Mouse (Mus musculus): Measurements from ENCODE around the gene Adgrg5. TPM values are rescaled to one million over a fixed set of nuclear protein-coding genes. Genes with fewer than 3 reads are reported as not detected.

Adgrg5 gene
- polyA plus RNA-seq, 1 experiment from 2014 or later, result 5.5 TPM

DNA sequence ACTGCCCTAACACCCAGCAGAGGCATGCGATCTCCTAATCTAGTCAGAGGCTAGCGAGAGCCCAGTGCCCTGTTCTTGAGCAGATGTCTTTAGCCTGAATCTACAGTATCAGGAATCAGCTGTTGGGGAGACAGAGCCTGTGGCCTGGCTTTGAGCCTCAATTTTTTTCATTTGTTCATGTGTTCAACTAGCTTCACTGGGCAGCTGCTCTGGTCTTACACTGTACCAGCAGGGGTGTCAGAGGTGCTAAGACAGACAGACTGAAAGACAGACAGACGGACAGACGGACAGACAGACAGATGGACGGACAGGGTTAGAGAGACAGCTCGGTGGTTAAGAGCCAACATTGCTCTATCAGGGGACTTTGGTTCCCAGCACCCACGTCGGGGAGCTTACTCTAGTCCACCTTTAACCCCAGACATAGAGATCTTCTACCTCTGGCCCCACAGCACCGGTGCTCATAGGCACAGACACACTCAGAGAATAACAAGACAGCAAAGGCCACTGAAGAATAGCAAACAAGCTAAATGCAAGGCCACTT lies 68.0 kb downstream of the Adgrg5 start:
- no peak for DNase-seq (ENCODE audit: low spot score)

DNA sequence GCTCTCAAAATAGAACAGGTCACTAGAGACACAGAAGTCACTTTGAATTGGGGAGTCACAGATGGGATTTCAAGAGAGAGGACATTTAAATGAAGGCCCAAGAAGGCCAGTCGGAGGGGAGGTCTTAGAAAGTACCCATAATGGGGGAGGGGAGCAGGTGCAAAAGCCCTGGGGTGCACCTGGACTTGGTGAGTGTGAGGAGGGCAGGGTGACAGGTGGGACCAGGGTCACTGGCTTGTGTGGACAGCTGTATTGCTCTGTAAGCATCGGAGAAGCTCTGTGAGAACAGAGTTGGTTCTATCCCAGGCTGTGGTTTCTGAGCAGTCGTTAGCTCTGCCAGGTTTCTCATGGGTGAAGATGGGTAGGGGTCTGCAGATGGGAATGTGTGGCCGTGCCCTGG lies 68.5 kb downstream of the Adgrg5 start:
- DNase-seq (ENCODE audit: low spot score), result no peak

DNA sequence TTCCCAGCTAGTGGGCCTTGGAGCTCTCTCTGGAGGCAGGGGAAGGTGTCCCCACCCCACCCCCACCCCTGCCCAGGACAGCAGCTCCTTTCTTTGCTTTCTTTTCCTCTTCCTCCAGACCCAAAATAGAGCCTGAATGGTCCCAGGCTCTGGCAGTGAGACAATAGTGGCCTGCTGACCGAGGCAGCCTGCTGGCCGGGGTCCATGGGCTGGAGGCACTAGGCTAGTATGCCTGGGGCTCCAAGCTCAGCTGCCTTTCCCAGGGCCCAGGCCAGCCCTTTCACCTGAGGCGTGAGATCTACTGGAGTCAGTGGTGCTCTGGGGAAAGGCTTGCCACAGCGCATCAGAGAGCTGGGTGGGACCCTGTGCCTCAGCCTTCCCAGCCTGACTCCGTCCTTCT lies 69.0 kb downstream of the Adgrg5 start:
- no peak for DNase-seq (ENCODE audit: low spot score)

Other genes with a start within 250 kb of the Adgrg5 start
- 0.44 and 0.90 TPM in 2 replicates for gene Pllp, start 227.4 kb upstream of the Adgrg5 start, polyA plus RNA-seq (2015; fragmentation: Nextera tagmentation; extraction: Ambion mirVana)
- 24.8 and 28.7 TPM in 2 replicates for gene Ccl22, start 178.1 kb upstream of the Adgrg5 start, polyA plus RNA-seq (2015; fragmentation: Nextera tagmentation; extraction: Ambion mirVana)
- gene Cx3cl1, start 151.7 kb upstream of the Adgrg5 start, polyA plus RNA-seq (2015; fragmentation: Nextera tagmentation; extraction: Ambion mirVana), result 5.6 and 9.6 TPM in 2 replicates
- gene Ccl17, start 113.2 kb upstream of the Adgrg5 start, polyA plus RNA-seq (2015; fragmentation: Nextera tagmentation; extraction: Ambion mirVana), result 23.8 and 28.6 TPM in 2 replicates
- 45.5 and 48.3 TPM in 2 replicates for gene Coq9, start 85.4 kb upstream of the Adgrg5 start, polyA plus RNA-seq (2015; fragmentation: Nextera tagmentation; extraction: Ambion mirVana)
- gene Ciapin1, start 85.3 kb upstream of the Adgrg5 start, polyA plus RNA-seq (2015; fragmentation: Nextera tagmentation; extraction: Ambion mirVana), result 103 and 112 TPM in 2 replicates
- 139 and 145 TPM in 2 replicates for gene Polr2c, start 66.2 kb upstream of the Adgrg5 start, polyA plus RNA-seq (2015; fragmentation: Nextera tagmentation; extraction: Ambion mirVana)
- 3.8 TPM in 2 replicates for gene Dok4, start 47.4 kb upstream of the Adgrg5 start, polyA plus RNA-seq (2015; fragmentation: Nextera tagmentation; extraction: Ambion mirVana)
- gene Ccdc102a, start 5.6 kb upstream of the Adgrg5 start, polyA plus RNA-seq (2015; fragmentation: Nextera tagmentation; extraction: Ambion mirVana), result 7.8 and 9.4 TPM in 2 replicates
- gene Adgrg1, start 51.1 kb downstream of the Adgrg5 start, polyA plus RNA-seq (2015; fragmentation: Nextera tagmentation; extraction: Ambion mirVana), result 37.8 and 43.2 TPM in 2 replicates
- 8.5 and 9.7 TPM in 2 replicates for gene Adgrg3, start 94.0 kb downstream of the Adgrg5 start, polyA plus RNA-seq (2015; fragmentation: Nextera tagmentation; extraction: Ambion mirVana)
- 1.3 TPM in 2 replicates for gene Drc7, start 131.4 kb downstream of the Adgrg5 start, polyA plus RNA-seq (2015; fragmentation: Nextera tagmentation; extraction: Ambion mirVana)
- 20.1 and 20.3 TPM in 2 replicates for gene Katnb1, start 157.5 kb downstream of the Adgrg5 start, polyA plus RNA-seq (2015; fragmentation: Nextera tagmentation; extraction: Ambion mirVana)

Measured in thymus, postnatal 0 days (tissue).